Mouse (Mus musculus) midbrain, embryonic 16.5 days (tissue): Measurements from ENCODE around the gene Ubald1. TPM values are rescaled to one million over a fixed set of nuclear protein-coding genes. Genes with fewer than 3 reads are reported as not detected.

Experiments used
- ATAC-seq: fragments of 200-750 bp; cut with Nextera tagmentation; 2 replicates; pipeline ENCODE4 v1.8.0; 2017; ENCODE audit warnings: moderate TSS enrichment
- H3K27ac ChIP-seq: fragments of 300-500 bp; sonication (generic); 2 replicates; pipeline ENCODE4 v1.5.1; 2014; ENCODE audit warnings: mild to moderate bottlenecking, low read length, mixed read lengths
- H3K27me3 ChIP-seq: fragments of 300-500 bp; sonication (generic); 2 replicates; pipeline ENCODE4 v1.6.1; 2014; ENCODE audit warnings: low read depth, low read length, mixed read lengths; ENCODE audit not compliant: control insufficient read depth, insufficient read depth
- H3K36me3 ChIP-seq: fragments of 300-500 bp; sonication (generic); 2 replicates; pipeline ENCODE4 v1.6.1; 2014; ENCODE audit warnings: mild to moderate bottlenecking, low read length, moderate library complexity, mixed read lengths; ENCODE audit not compliant: control insufficient read depth, insufficient read depth
- H3K4me1 ChIP-seq: fragments of 300-500 bp; sonication (generic); 2 replicates; pipeline ENCODE4 v1.6.1; 2014; ENCODE audit warnings: mild to moderate bottlenecking, low read length, mixed read lengths; ENCODE audit not compliant: control insufficient read depth, insufficient read depth
- H3K4me2 ChIP-seq: fragments of 300-500 bp; sonication (generic); 2 replicates; pipeline ENCODE4 v1.6.1; 2014; ENCODE audit warnings: mild to moderate bottlenecking, low read length, mixed read lengths
- H3K4me3 ChIP-seq: fragments of 300-500 bp; sonication (generic); 2 replicates; pipeline ENCODE4 v1.5.1; 2014; ENCODE audit warnings: low read depth, mild to moderate bottlenecking, low read length, moderate library complexity, mixed read lengths
- H3K9ac ChIP-seq: fragments of 300-500 bp; sonication (generic); 2 replicates; pipeline ENCODE4 v1.6.1; 2014; ENCODE audit warnings: low read depth, low read length, mixed read lengths
- H3K9me3 ChIP-seq: fragments of 300-500 bp; sonication (generic); replicated peaks from 2 replicates; pipeline ENCODE4 v1.6.1; 2014; ENCODE audit warnings: mild to moderate bottlenecking, low read length, mixed read lengths; ENCODE audit not compliant: control insufficient read depth, poor library complexity, severe bottlenecking
- WGBS: fragments of 180-500 bp; shearing (Covaris S2); extraction: QIAGEN DNeasy Blood & Tissue Kit; methylation state at CpG from one replicate; pipeline ENCODE4 v1.1.7; 2014; 5-methylcytosine and 5-hydroxymethylcytosine counted together
- polyA plus RNA-seq: library from polyadenylated mRNA; unstranded; fragments of >200 nt; fragmentation: Nextera tagmentation; extraction: Ambion mirVana; gene quantifications from 2 replicates; pipeline ENCODE4 v1.2.1, GENCODE M21; 2015

The Ubald1 gene
- polyA plus RNA-seq, 1 experiment from 2014 or later, result 63.3 TPM

DNA sequence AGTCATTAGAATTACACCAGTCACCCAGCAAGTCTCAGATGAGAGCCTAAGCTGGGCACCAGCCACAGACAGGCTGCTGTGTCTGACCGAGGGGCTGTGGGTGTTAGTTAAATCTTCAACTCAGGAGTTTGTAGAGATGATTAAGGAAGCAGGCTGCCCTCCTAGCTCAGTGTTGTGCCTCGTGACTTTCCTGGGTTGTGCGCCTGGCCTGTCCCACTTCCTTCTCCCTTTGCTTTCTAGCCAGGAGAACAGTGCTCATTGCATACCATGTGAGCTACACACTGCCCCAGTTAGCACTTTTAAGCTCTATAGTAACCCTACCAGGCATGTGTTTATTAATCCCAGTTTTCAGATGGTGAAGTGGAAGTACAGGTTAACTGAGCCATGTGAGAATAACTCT lies 40.6 kb downstream of the Ubald1 start:
- no peak overlapping the region for H3K4me2 ChIP-seq
- 79% methylated on average over 3 of the region's 3 CpGs for WGBS

DNA sequence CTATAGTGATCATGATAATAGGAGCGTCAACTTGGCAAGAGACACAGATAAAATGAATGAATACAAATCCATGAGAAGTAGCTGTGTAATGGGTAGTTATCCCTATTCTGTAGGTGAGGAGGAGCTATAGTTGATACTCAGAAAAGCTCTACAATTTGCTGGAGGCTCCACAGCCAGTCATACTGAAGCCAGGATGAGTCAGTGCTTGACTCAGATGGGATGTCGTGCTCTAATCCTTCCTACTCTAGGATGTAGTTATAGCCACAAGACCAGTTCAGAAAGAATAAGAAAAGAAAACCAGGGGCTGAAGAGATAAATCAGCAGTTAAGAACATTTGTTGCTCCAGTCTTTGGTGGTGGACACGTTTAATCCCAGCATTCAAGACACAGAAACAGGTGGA lies 42.5 kb downstream of the Ubald1 start:
- no peaks in the 10 kb centered on the region for H3K4me1 ChIP-seq
- H3K27me3 ChIP-seq, result no peaks in the 10 kb centered on the region
- WGBS, result 76% methylated on average over 3 of the region's 3 CpGs
- H3K9ac ChIP-seq, result no peak overlapping the region
- H3K27ac ChIP-seq, result no peak overlapping the region
- H3K4me2 ChIP-seq, result no peak overlapping the region
- no peak overlapping the region for H3K4me3 ChIP-seq
- no peaks in the 10 kb centered on the region for H3K36me3 ChIP-seq
- ATAC-seq, result no peak
- no peaks in the 10 kb centered on the region for H3K9me3 ChIP-seq

More for the DNA sequence above, 40.6 kb downstream of the Ubald1 start:
- H3K27me3 ChIP-seq, result no peaks in the 10 kb centered on the region
- no peak overlapping the region for H3K27ac ChIP-seq
- H3K4me3 ChIP-seq, result no peak overlapping the region
- H3K4me1 ChIP-seq, result no peaks in the 10 kb centered on the region
- no peak overlapping the region for H3K9ac ChIP-seq
- no peak for ATAC-seq
- no peaks in the 10 kb centered on the region for H3K9me3 ChIP-seq
- no peaks in the 10 kb centered on the region for H3K36me3 ChIP-seq

DNA sequence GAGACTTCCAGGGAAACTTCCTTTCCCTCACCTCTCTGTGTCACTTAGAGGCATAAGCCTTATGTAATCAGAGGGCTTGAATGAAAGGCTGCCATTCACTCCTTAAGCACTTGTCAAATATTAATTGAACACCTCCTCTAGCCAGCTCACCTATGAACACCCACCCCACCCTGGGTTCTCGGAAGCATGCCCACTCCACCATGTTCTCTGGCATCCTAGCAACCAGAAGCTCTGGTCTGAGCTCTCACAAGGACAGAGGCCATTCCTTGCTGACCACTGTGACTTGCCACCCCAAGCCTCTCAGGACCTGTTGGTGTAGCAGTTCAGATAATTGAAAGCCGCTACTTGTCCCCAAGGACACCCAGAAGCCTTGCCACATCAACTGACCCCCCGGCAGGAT lies 44.9 kb downstream of the Ubald1 start, which contains the start of gene 4930562C15Rik:
TSS of gene 4930562C15Rik (plus strand) at position 226 of the 400 bp plus-strand sequence.
- H3K4me1 ChIP-seq, result no peaks in the 10 kb centered on the region
- H3K9ac ChIP-seq, result no peak within 1 kb of the TSS
- no peak within 1 kb of the TSS for H3K27ac ChIP-seq
- H3K9me3 ChIP-seq, result no peaks in the 10 kb centered on the region
- no peaks in the 10 kb centered on the region for H3K36me3 ChIP-seq
- no peak for ATAC-seq
- H3K4me3 ChIP-seq, result no peak within 1 kb of the TSS
- H3K4me2 ChIP-seq, result no peak within 1 kb of the TSS
- 88% methylated on average over 3 of the region's 3 CpGs for WGBS
- no peaks in the 10 kb centered on the region for H3K27me3 ChIP-seq

DNA sequence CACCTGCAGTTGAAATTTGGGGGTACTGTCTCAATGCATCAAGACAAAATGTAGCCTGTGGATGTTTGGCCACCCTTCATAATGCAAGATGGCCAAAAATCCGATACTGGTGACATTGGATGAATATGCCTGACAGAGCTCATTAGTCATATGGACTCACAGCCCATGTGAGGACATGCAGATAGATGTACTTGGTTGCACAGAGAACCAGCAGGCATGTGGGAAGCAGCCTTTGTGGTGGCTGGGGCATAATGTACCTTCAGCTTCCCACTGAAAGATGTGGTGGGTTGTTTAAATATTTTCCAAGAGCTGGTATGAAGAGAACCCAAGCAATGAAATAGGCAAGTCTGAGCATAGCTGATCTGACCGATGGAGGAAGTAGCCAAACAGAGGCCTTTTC lies 46.3 kb downstream of the Ubald1 start:
- ATAC-seq, result no peak
- H3K4me2 ChIP-seq, result no peak overlapping the region
- WGBS, result 73% methylated on average over 2 of the region's 2 CpGs

DNA sequence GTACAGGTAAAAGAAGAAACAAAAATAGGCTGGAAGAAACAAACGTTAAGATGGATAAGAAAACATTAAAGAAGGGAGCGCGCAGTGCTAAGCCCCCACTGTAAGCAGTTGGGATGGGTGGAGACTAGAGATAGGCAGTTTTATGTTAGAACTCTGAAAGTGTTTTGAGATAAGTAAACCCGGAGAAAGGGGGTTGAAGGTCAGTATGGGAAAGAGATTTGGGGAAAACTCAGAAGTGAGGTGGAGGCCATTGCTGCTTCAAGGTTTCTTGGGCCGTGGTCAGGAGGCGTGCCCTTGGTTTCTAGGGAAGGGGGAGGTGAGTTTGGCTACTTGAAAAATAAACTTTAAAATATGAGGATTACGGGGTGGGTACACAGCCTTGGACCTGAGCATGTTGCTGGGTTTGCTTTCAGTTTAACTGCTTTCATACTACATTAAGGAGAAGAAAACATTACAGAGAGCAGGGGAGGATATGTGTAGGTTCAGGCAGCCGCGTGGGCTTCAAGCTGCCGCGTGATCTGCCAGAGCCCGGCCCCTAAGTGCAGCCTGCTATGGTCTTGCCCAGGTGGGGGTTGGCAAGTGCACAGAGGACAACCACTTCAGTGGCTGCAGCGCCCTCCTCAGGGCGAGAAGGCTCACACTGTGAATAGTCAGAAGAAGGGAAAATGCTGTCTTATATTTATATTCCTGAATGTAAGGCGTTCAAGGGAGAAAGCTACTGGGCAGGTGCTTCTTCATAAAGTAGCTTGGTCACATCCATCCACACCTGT lies 48.3 kb downstream of the Ubald1 start:
- no peaks in the 10 kb centered on the region for H3K36me3 ChIP-seq
- no peak overlapping the region for H3K9ac ChIP-seq
- ATAC-seq, result no peak
- H3K4me2 ChIP-seq, result no peak overlapping the region
- no peak overlapping the region for H3K27ac ChIP-seq
- H3K9me3 ChIP-seq, result no peaks in the 10 kb centered on the region
- WGBS, result 70% methylated on average over 15 of the region's 15 CpGs
- no peaks in the 10 kb centered on the region for H3K4me1 ChIP-seq
- H3K4me3 ChIP-seq, result no peak overlapping the region
- no peaks in the 10 kb centered on the region for H3K27me3 ChIP-seq

More for the DNA sequence above, 46.3 kb downstream of the Ubald1 start:
- Histone ChIP-seq H3K4me1 (no peaks in the 10 kb centered on the region), H3K9ac (no peak overlapping the region), H3K27me3 (no peaks in the 10 kb centered on the region), H3K4me3 (no peak overlapping the region), H3K36me3 (no peaks in the 10 kb centered on the region), H3K27ac (no peak overlapping the region), H3K9me3 (no peaks in the 10 kb centered on the region)

DNA sequence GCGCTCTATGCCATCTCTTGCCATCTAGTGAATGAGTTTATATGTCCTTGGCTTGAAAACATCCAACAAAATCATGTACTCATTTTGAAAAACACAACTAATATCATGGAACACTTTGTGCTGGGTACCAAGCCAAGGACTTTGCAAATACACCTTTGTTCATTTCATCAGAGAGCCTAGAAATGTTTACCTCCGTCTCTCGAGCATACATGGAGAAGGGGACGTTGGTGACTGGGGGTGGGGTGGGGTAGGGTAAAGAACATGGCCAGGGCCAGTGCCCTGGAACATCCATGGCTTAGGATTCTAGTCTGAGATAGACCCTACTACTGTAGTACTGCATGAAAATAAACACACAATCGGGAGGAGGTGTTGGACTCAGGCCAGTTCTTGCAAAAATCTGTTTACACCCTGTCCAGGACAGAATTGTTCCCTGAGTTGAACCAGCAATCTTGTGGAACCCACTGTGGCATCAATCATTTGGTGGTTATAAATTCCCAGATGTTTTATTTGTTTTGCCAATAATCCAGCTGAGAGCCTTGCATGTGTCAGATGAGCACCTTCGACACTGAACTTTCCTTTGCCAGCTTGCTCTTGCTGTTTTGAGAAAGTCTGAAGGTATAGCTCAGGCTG lies 50.7 kb downstream of the Ubald1 start:
- no peaks in the 10 kb centered on the region for H3K9me3 ChIP-seq
- WGBS, result 87% methylated on average over 6 of the region's 6 CpGs
- H3K4me3 ChIP-seq, result no peak overlapping the region
- H3K36me3 ChIP-seq, result no peaks in the 10 kb centered on the region
- no peak for ATAC-seq
- no peak overlapping the region for H3K27ac ChIP-seq
- H3K27me3 ChIP-seq, result no peaks in the 10 kb centered on the region
- no peak overlapping the region for H3K4me2 ChIP-seq
- no peaks in the 10 kb centered on the region for H3K4me1 ChIP-seq
- no peak overlapping the region for H3K9ac ChIP-seq

DNA sequence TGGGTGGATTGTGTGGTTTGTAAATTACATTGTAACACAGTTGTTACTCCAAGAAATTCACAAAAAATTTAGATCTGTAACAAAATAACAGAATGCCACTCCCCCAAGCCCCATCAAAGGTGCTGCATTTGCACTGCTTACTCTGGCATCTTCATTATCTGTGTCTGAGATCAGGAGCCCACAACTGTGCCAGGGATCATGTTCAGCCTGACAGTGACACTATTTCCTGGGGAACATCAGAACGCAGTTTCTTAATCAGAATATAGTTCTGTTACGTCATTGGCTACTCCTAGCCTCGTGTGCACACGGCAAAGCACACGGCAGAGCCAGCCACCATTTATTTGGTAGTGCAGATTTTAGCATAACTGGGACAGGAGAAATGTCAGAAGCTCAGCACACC lies 52.5 kb downstream of the Ubald1 start:
- Histone ChIP-seq H3K27ac (no peak overlapping the region), H3K9me3 (no peaks in the 10 kb centered on the region), H3K9ac (no peak overlapping the region), H3K4me1 (no peaks in the 10 kb centered on the region), H3K4me2 (no peak overlapping the region), H3K4me3 (no peak overlapping the region), H3K27me3 (no peaks in the 10 kb centered on the region), H3K36me3 (no peaks in the 10 kb centered on the region)
- ATAC-seq, result no peak
- 97% methylated on average over 5 of the region's 5 CpGs for WGBS

Other genes with a start within 250 kb of the Ubald1 start
- 4.2 and 4.3 TPM in 2 replicates for gene Vasn, start 240.4 kb downstream of the Ubald1 start, polyA plus RNA-seq
- gene Dnaja3, start 240.3 kb downstream of the Ubald1 start, polyA plus RNA-seq, result 69.2 and 70.2 TPM in 2 replicates
- gene Coro7, start 200.5 kb downstream of the Ubald1 start, polyA plus RNA-seq, result 32.6 and 36.4 TPM in 2 replicates
- 65.9 and 76.5 TPM in 2 replicates for gene Nmral1, start 161.0 kb downstream of the Ubald1 start, polyA plus RNA-seq
- 92.7 and 102 TPM in 2 replicates for gene Hmox2, start 154.0 kb downstream of the Ubald1 start, polyA plus RNA-seq
- 117 and 127 TPM in 2 replicates for gene Cdip1, start 90.0 kb downstream of the Ubald1 start, polyA plus RNA-seq
- 0.26 and 0.36 TPM in 2 replicates for gene 4930562C15Rik, start 44.9 kb downstream of the Ubald1 start, polyA plus RNA-seq
- 118 and 126 TPM in 2 replicates for gene Mgrn1, start 5.9 kb upstream of the Ubald1 start, polyA plus RNA-seq
- gene Nudt16l1, start 58.4 kb upstream of the Ubald1 start, polyA plus RNA-seq, result 117 and 119 TPM in 2 replicates
- gene Anks3, start 83.9 kb upstream of the Ubald1 start, polyA plus RNA-seq, result 75.1 and 78.8 TPM in 2 replicates
- gene Sept12, start 117.5 kb upstream of the Ubald1 start, polyA plus RNA-seq, result not detected in 2 replicates
- gene Smim22, start 127.0 kb upstream of the Ubald1 start, polyA plus RNA-seq, result 0.91 and 1.7 TPM in 2 replicates
- gene Rogdi, start 133.2 kb upstream of the Ubald1 start, polyA plus RNA-seq, result 147 and 164 TPM in 2 replicates
- 194 and 204 TPM in 2 replicates for gene Glyr1, start 169.5 kb upstream of the Ubald1 start, polyA plus RNA-seq
- 11.3 and 12.2 TPM in 2 replicates for gene Ubn1, start 169.7 kb upstream of the Ubald1 start, polyA plus RNA-seq